Mouse (Mus musculus) lung, embryonic 15.5 days (tissue): Measurements from ENCODE around the gene 2300002M23Rik. TPM values are rescaled to one million over a fixed set of nuclear protein-coding genes. Genes with fewer than 3 reads are reported as not detected.
A peak's percentile ranks its signal among the peaks of the same experiment; 100 is the strongest.

Source experiments
- ATAC-seq: fragments of 200-750 bp; cut with Nextera tagmentation; 2 replicates; pipeline ENCODE4 v1.8.0; 2017; ENCODE audit warnings: moderate number of reproducible peaks, borderline replicate concordance; ENCODE audit not compliant: low FRiP score, low TSS enrichment; ENCODE audit errors: extremely low read depth
- H3K27ac ChIP-seq: fragments of 300-500 bp; sonication (generic); 2 replicates; pipeline ENCODE4 v1.5.1; 2015; ENCODE audit warnings: moderate library complexity, mild to moderate bottlenecking, inconsistent platforms
- H3K27me3 ChIP-seq: fragments of 300-500 bp; sonication (generic); 2 replicates; pipeline ENCODE4 v1.6.1; 2015; ENCODE audit warnings: inconsistent platforms
- H3K36me3 ChIP-seq: fragments of 300-500 bp; sonication (generic); 2 replicates; pipeline ENCODE4 v1.6.1; 2015; ENCODE audit warnings: inconsistent platforms
- H3K4me1 ChIP-seq: fragments of 300-500 bp; sonication (generic); 2 replicates; pipeline ENCODE4 v1.6.1; 2015; ENCODE audit warnings: inconsistent platforms
- H3K4me2 ChIP-seq: fragments of 300-500 bp; sonication (generic); 2 replicates; pipeline ENCODE4 v1.6.1; 2015; ENCODE audit warnings: inconsistent platforms, mild to moderate bottlenecking, moderate library complexity
- H3K4me3 ChIP-seq: fragments of 300-500 bp; sonication (generic); 2 replicates; pipeline ENCODE4 v1.5.1; 2015; ENCODE audit warnings: mild to moderate bottlenecking, inconsistent platforms
- H3K9ac ChIP-seq: fragments of 300-500 bp; sonication (generic); 2 replicates; pipeline ENCODE4 v1.6.1; 2015; ENCODE audit warnings: inconsistent platforms
- H3K9me3 ChIP-seq: fragments of 300-500 bp; sonication (generic); 2 replicates; pipeline ENCODE4 v1.6.1; 2016; ENCODE audit warnings: inconsistent platforms
- WGBS: fragments of 180-500 bp; shearing (Covaris S2); methylation state at CpG from one replicate; pipeline ENCODE4 v1.1.7; 2015; 5-methylcytosine and 5-hydroxymethylcytosine counted together
- polyA plus RNA-seq: library from polyadenylated mRNA; unstranded; fragments of >200 nt; fragmentation: Nextera tagmentation; extraction: Ambion mirVana; gene quantifications from 2 replicates; pipeline ENCODE4 v1.2.1, GENCODE M21; 2015

Gene 2300002M23Rik
- polyA plus RNA-seq, 1 experiment from 2014 or later: 0.30 TPM

DNA sequence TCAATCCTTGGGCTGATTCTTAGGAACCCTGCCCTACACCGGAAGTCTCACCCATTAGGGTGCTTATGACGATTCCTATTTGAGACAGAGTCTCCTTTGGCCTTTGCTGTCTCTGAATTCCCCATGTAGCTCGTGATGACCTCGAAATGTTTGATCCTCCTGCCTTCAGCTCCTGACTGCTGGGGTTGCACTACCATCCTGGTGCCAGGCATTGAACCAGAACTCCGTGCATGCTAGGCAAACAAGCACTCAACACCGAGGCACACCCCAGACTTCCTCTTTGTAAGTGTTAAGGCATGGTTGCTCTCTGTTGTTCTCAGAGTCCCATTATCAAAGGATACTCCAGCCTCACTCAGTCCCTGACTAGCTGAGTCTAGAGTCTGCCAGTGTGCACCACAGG, 23.2 kb upstream of the 2300002M23Rik start:
- no peak for ATAC-seq
- H3K36me3 ChIP-seq: no peaks in the 10 kb centered on the region
- H3K9me3 ChIP-seq: no peaks in the 10 kb centered on the region
- 63% methylated on average over 6 of the region's 6 CpGs for WGBS
- H3K27me3 ChIP-seq: no peaks in the 10 kb centered on the region
- peaks cover 6% of the 10 kb centered on the region for H3K4me1 ChIP-seq
- no peak overlapping the region for H3K9ac ChIP-seq
- H3K4me3 ChIP-seq: no peak overlapping the region
- no peak overlapping the region for H3K4me2 ChIP-seq
- no peak overlapping the region for H3K27ac ChIP-seq

DNA sequence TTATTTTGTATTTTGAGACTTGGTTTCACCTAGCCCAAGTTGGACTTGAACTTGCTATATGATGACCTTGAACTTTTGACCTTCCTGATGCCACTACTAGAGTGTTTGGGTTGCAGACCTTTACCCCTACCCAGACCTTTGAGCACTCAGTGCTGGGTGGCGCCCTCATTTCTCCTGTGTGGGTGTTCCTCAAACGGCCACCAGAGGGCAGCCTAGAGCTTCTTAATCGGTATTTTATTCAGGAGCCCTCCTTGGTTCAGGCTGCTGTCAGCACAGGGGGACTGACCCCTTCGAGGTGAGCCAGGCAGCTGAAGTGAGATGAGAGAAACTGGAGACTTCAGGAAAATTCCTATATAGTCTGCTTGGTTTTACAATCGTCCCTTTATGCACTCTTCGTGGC, 22.6 kb upstream of the 2300002M23Rik start:
- 32% methylated on average over 6 of the region's 6 CpGs for WGBS
- no peak for ATAC-seq
- no peak overlapping the region for H3K4me3 ChIP-seq

GRCm38 (mm10) chr17:35547465-35547864, 19.8 kb upstream of the 2300002M23Rik start:
- H3K27ac ChIP-seq: no peak overlapping the region
- no peak overlapping the region for H3K4me3 ChIP-seq
- H3K4me1 ChIP-seq: peaks cover 19% of the 10 kb centered on the region
- H3K9me3 ChIP-seq: no peaks in the 10 kb centered on the region
- H3K27me3 ChIP-seq: no peaks in the 10 kb centered on the region
- no peak for ATAC-seq
- WGBS: 60% methylated on average over 2 of the region's 2 CpGs
- no peaks in the 10 kb centered on the region for H3K36me3 ChIP-seq
- H3K9ac ChIP-seq: no peak overlapping the region
- no peak overlapping the region for H3K4me2 ChIP-seq

More for the DNA sequence above, 22.6 kb upstream of the 2300002M23Rik start:
- Histone ChIP-seq H3K4me1 (peaks cover 12% of the 10 kb centered on the region), H3K27ac (no peak overlapping the region), H3K4me2 (no peak overlapping the region), H3K9me3 (no peaks in the 10 kb centered on the region), H3K27me3 (no peaks in the 10 kb centered on the region), H3K9ac (no peak overlapping the region), H3K36me3 (no peaks in the 10 kb centered on the region)

DNA sequence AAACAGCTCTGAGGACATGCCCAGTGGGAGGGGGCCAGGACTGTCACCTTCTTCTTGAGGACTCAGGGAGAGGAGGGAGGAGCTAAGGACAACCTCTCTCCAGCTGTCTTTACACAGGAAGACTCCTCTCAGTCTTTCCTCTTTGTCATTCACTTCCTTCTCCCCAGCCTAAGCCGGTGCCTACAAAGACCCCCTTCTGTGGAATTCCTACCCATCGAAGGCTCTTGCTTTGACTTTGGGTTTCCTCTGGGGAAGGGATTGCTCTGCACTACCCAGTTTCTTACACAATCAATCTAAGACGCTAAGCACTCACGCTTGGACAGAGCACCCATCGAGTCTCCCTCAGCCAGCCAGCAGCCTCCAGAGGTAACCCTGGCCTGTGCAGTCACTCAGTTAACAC, 18.6 kb upstream of the 2300002M23Rik start:
- H3K4me3 ChIP-seq: no peak overlapping the region

GRCm38 (mm10) chr17:35549437-35550142, 17.7 kb upstream of the 2300002M23Rik start:
- 22% methylated on average over 15 of the region's 15 CpGs for WGBS
- H3K36me3 ChIP-seq: no peaks in the 10 kb centered on the region
- ATAC-seq: peak; percentile 75
- H3K9me3 ChIP-seq: no peaks in the 10 kb centered on the region
- H3K27me3 ChIP-seq: no peaks in the 10 kb centered on the region
- peak overlapping the region; percentile 79 for H3K27ac ChIP-seq
- H3K9ac ChIP-seq: no peak overlapping the region
- no peak overlapping the region for H3K4me3 ChIP-seq
- peaks cover 19% of the 10 kb centered on the region for H3K4me1 ChIP-seq
- peak overlapping the region; percentile 41 for H3K4me2 ChIP-seq

More for the DNA sequence above, 18.6 kb upstream of the 2300002M23Rik start:
- no peak for ATAC-seq
- H3K4me2 ChIP-seq: no peak overlapping the region
- H3K27me3 ChIP-seq: no peaks in the 10 kb centered on the region
- no peaks in the 10 kb centered on the region for H3K36me3 ChIP-seq
- peaks cover 19% of the 10 kb centered on the region for H3K4me1 ChIP-seq
- no peak overlapping the region for H3K9ac ChIP-seq
- 22% methylated on average over 5 of the region's 5 CpGs for WGBS
- H3K27ac ChIP-seq: peak overlapping the region; percentile 79
- no peaks in the 10 kb centered on the region for H3K9me3 ChIP-seq

DNA sequence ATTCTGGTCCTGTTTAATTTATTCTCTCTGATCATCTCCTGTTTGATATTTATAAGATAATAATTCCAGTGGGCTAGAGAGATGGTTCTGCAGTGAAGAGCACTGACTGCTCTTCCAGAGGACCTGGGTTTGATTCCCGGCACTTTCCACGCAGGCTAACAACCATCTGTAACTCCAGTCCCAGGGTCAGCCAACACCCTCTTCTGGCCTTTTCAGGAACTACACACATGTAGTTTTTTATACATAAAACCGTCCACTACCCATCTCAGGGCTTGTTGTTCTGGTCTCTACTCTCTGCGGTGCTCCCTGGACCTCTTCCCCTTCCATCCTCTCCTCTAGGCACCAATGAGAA, 17.1 kb upstream of the 2300002M23Rik start:
- Histone ChIP-seq H3K9ac (no peak overlapping the region), H3K4me3 (no peak overlapping the region), H3K36me3 (no peaks in the 10 kb centered on the region), H3K4me2 (peak overlapping the region; percentile 41), H3K9me3 (no peaks in the 10 kb centered on the region), H3K27me3 (no peaks in the 10 kb centered on the region), H3K4me1 (peaks cover 19% of the 10 kb centered on the region), H3K27ac (peak overlapping the region; percentile 79)
- no peak for ATAC-seq
- 91% methylated on average over 4 of the region's 4 CpGs for WGBS

GRCm38 (mm10) chr17:35550871-35551270, 16.4 kb upstream of the 2300002M23Rik start:
- peaks cover 19% of the 10 kb centered on the region for H3K4me1 ChIP-seq
- H3K4me3 ChIP-seq: no peak overlapping the region
- no peak overlapping the region for H3K4me2 ChIP-seq
- no peak overlapping the region for H3K9ac ChIP-seq
- 52% methylated on average over 8 of the region's 8 CpGs for WGBS
- no peaks in the 10 kb centered on the region for H3K36me3 ChIP-seq
- no peak for ATAC-seq
- H3K27ac ChIP-seq: no peak overlapping the region
- H3K27me3 ChIP-seq: no peaks in the 10 kb centered on the region
- H3K9me3 ChIP-seq: no peaks in the 10 kb centered on the region

GRCm38 (mm10) chr17:35551881-35552414, 15.3 kb upstream of the 2300002M23Rik start, which contains the start of gene Cdsn:
Gene Cdsn, plus strand, starts transcription at chr17:35552128.
- WGBS: 79% methylated on average over 10 of the region's 10 CpGs
- Histone ChIP-seq H3K36me3 (no peaks in the 10 kb centered on the region), H3K4me1 (peaks cover 19% of the 10 kb centered on the region), H3K27ac (no peak within 1 kb of the TSS), H3K9me3 (no peaks in the 10 kb centered on the region), H3K9ac (no peak within 1 kb of the TSS), H3K4me2 (no peak within 1 kb of the TSS), H3K4me3 (no peak within 1 kb of the TSS), H3K27me3 (no peaks in the 10 kb centered on the region)
- no peak for ATAC-seq

GRCm38 (mm10) chr17:35554321-35554720, 12.9 kb upstream of the 2300002M23Rik start:
- no peak for ATAC-seq
- H3K9ac ChIP-seq: no peak overlapping the region
- H3K36me3 ChIP-seq: no peaks in the 10 kb centered on the region
- no peak overlapping the region for H3K4me3 ChIP-seq
- WGBS: 75% methylated on average over 5 of the region's 5 CpGs
- no peaks in the 10 kb centered on the region for H3K9me3 ChIP-seq
- H3K4me1 ChIP-seq: peaks cover 10% of the 10 kb centered on the region
- H3K27ac ChIP-seq: no peak overlapping the region; the same call in 1 of the 2 replicates
- H3K4me2 ChIP-seq: no peak overlapping the region
- H3K27me3 ChIP-seq: no peaks in the 10 kb centered on the region

GRCm38 (mm10) chr17:35554761-35555397, 12.4 kb upstream of the 2300002M23Rik start:
- H3K4me1 ChIP-seq: peaks cover 5% of the 10 kb centered on the region
- no peaks in the 10 kb centered on the region for H3K27me3 ChIP-seq
- no peak overlapping the region; the same call in 1 of the 2 replicates for H3K27ac ChIP-seq
- H3K4me3 ChIP-seq: no peak overlapping the region
- WGBS: 87% methylated on average over 18 of the region's 18 CpGs
- H3K4me2 ChIP-seq: no peak overlapping the region
- ATAC-seq: no peak
- no peak overlapping the region for H3K9ac ChIP-seq
- H3K9me3 ChIP-seq: no peaks in the 10 kb centered on the region
- H3K36me3 ChIP-seq: no peaks in the 10 kb centered on the region

- no peak overlapping the region for H3K27ac ChIP-seq
- no peak for ATAC-seq
- no peaks in the 10 kb centered on the region for H3K4me1 ChIP-seq
- no peaks in the 10 kb centered on the region for H3K36me3 ChIP-seq
- 83% methylated on average over 13 of the region's 13 CpGs for WGBS
- no peaks in the 10 kb centered on the region for H3K9me3 ChIP-seq
- H3K9ac ChIP-seq: no peak overlapping the region
- no peaks in the 10 kb centered on the region for H3K27me3 ChIP-seq
- no peak overlapping the region for H3K4me2 ChIP-seq
- no peak overlapping the region for H3K4me3 ChIP-seq
These were observed 11.0 kb upstream of the 2300002M23Rik start for GRCm38 (mm10) chr17:35556186-35556765.

GRCm38 (mm10) chr17:35556812-35557211, 10.4 kb upstream of the 2300002M23Rik start:
- no peaks in the 10 kb centered on the region for H3K9me3 ChIP-seq
- 22% methylated on average over 5 of the region's 5 CpGs for WGBS
- no peak overlapping the region for H3K4me3 ChIP-seq

More at GRCm38 (mm10) chr17:35556812-35557211, 10.4 kb upstream of the 2300002M23Rik start:
- no peaks in the 10 kb centered on the region for H3K4me1 ChIP-seq
- H3K27me3 ChIP-seq: no peaks in the 10 kb centered on the region
- H3K9ac ChIP-seq: no peak overlapping the region
- H3K36me3 ChIP-seq: no peaks in the 10 kb centered on the region
- H3K27ac ChIP-seq: no peak overlapping the region
- H3K4me2 ChIP-seq: no peak overlapping the region
- no peak for ATAC-seq
